Mouse (Mus musculus) effector memory CD4-positive, alpha-beta T cell, adult 7 months (primary cell): ENCODE measurements around the gene Rit1. TPM values are rescaled to one million over a fixed set of nuclear protein-coding genes. Genes with fewer than 3 reads are reported as not detected.

Experiments
- polyA plus RNA-seq: library from polyadenylated mRNA; unstranded; fragments of 100-300 nt; shearing (Covaris generic); gene quantifications from one replicate; pipeline ENCODE4 v1.2.1, GENCODE M21; 2017

Rit1 gene
- polyA plus RNA-seq: 20.9 TPM

GRCm38 (mm10) chr3:88716399-88717197, at the start of gene Rit1:
Rit1 (plus strand) TSS chr3:88716838.

DNA sequence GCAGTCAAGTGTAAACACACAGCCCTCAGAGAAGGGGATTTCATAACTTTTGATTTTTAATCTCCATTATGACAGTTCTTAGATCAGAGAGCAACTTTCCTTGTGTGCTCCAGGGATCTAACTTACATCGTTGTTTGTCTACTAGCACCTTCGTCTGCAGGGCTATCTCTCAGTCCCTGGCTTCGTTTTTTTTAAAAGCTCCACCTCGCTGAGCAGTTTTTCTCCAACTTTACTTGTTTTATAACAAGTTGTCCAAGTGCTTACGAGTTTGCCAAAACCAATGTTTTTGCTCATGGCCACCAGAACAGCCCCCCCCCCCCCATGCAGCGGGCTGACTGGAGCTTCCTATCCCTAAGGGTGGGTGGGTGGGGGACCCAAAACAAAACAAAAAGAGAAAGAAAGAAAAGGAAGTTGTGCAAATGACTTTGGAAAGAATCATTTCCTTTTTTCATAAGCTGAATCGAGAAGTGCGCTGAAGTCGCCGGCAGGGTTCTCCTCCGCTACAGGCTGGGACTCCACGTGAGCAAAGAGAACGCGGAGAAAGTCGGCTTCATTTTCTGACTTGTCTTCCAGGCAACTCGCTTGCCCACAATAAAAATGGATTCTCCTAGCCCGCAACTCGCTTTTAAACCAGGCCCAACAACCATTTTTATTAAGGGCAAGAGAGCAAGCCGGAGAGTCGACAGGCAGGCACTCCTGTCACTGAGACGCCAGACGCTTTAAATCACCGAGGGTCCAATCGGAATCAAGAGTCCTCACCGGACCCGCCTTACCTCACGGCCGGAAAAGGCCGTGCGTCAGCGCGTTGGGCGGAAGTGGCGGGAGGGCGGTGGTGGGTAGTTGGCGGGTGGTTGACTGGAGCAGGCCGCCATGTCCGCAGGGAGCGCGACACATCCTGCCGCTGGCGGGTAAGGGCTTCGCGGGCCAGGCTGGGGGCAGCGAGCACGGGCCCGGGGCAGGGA, 31.4 kb upstream of the Rit1 start, which contains the start of gene Khdc4:
Gene Khdc4, plus strand, starts transcription at position 824 of the 962 bp plus-strand sequence.

GRCm38 (mm10) chr3:88774939-88775841, 58.6 kb downstream of the Rit1 start, which contains the start of gene Syt11:
Syt11 (minus strand) TSS chr3:88775164.

Other genes with a start within 250 kb of the Rit1 start
- gene Lmna, start 206.9 kb upstream of the Rit1 start, polyA plus RNA-seq: 189 TPM
- 0.06 TPM for gene Mex3a, start 184.4 kb upstream of the Rit1 start, polyA plus RNA-seq
- not detected for gene Rab25, start 168.5 kb upstream of the Rit1 start, polyA plus RNA-seq
- gene Lamtor2, start 163.8 kb upstream of the Rit1 start, polyA plus RNA-seq: 126 TPM
- gene Ubqln4, start 163.1 kb upstream of the Rit1 start, polyA plus RNA-seq: 35.6 TPM
- gene Ssr2, start 141.0 kb upstream of the Rit1 start, polyA plus RNA-seq: 65.0 TPM
- gene Arhgef2, start 110.9 kb upstream of the Rit1 start, polyA plus RNA-seq: 79.7 TPM
- gene Rxfp4, start 63.7 kb upstream of the Rit1 start, polyA plus RNA-seq: not detected
- 133 TPM for gene Khdc4, start 31.0 kb upstream of the Rit1 start, polyA plus RNA-seq
- 35.3 TPM for gene Syt11, start 58.3 kb downstream of the Rit1 start, polyA plus RNA-seq
- 20.7 TPM for gene Gon4l, start 118.4 kb downstream of the Rit1 start, polyA plus RNA-seq
- 8.5 TPM for gene Msto1, start 197.2 kb downstream of the Rit1 start, polyA plus RNA-seq
- 28.8 TPM for gene Ash1l, start 233.8 kb downstream of the Rit1 start, polyA plus RNA-seq
- gene Dap3, start 234.3 kb downstream of the Rit1 start, polyA plus RNA-seq: 114 TPM